Mouse (Mus musculus) ovary, adult 18-20 months (tissue): ENCODE results near the gene Cluh.

Experiments used
- DNase-seq: peaks from one replicate; pipeline ENCODE4 v3.0.0; 2022; ENCODE audit warnings: low spot score, mixed read lengths

The Cluh gene

GRCm38 (mm10) chr11:74648676-74649075 is 619 bp upstream of the Cluh start:
- no peak for DNase-seq

GRCm38 (mm10) chr11:74649647-74650551 is 604 bp downstream of the Cluh start:
- DNase-seq, result peak; percentile 48

- no peak for DNase-seq
Observed at GRCm38 (mm10) chr11:74650576-74651100, 1.3 kb downstream of the Cluh start.

- peak; percentile 62 for DNase-seq
Observed at GRCm38 (mm10) chr11:74652791-74653191, 3.5 kb downstream of the Cluh start.

- peak; percentile 77 for DNase-seq
Observed at GRCm38 (mm10) chr11:74653385-74653784, 4.1 kb downstream of the Cluh start.

GRCm38 (mm10) chr11:74655941-74656340 is 6.6 kb downstream of the Cluh start:
- DNase-seq, result no peak

- DNase-seq, result no peak
Observed at GRCm38 (mm10) chr11:74660336-74660735, 11.0 kb downstream of the Cluh start.

- DNase-seq, result no peak
Observed at GRCm38 (mm10) chr11:74661641-74662040, 12.3 kb downstream of the Cluh start.

- DNase-seq, result no peak
Observed at GRCm38 (mm10) chr11:74662221-74662620, 12.9 kb downstream of the Cluh start.

- no peak for DNase-seq
Observed at GRCm38 (mm10) chr11:74664279-74664678, 15.0 kb downstream of the Cluh start.

- DNase-seq, result no peak
Observed at GRCm38 (mm10) chr11:74664906-74665305, 15.6 kb downstream of the Cluh start.

- no peak for DNase-seq
Observed at GRCm38 (mm10) chr11:74665631-74666283, 16.5 kb downstream of the Cluh start.

GRCm38 (mm10) chr11:74666284-74666652 is 17.0 kb downstream of the Cluh start:
- no peak for DNase-seq

GRCm38 (mm10) chr11:74666776-74667581 is 17.7 kb downstream of the Cluh start:
- DNase-seq, result no peak

GRCm38 (mm10) chr11:74667582-74668010 is 18.3 kb downstream of the Cluh start:
- DNase-seq, result no peak

GRCm38 (mm10) chr11:74668466-74668865 is 19.2 kb downstream of the Cluh start:
- DNase-seq, result no peak

GRCm38 (mm10) chr11:74668971-74669370 is 19.7 kb downstream of the Cluh start:
- DNase-seq, result no peak

- no peak for DNase-seq
Observed at GRCm38 (mm10) chr11:74670151-74670550, 20.9 kb downstream of the Cluh start.

- DNase-seq, result no peak
Observed at GRCm38 (mm10) chr11:74671013-74671412, 21.7 kb downstream of the Cluh start.

- no peak for DNase-seq
Observed at GRCm38 (mm10) chr11:74671839-74672238, 22.5 kb downstream of the Cluh start.

- DNase-seq, result no peak
Observed at GRCm38 (mm10) chr11:74672901-74673513, 23.7 kb downstream of the Cluh start.

- DNase-seq, result no peak
Observed at GRCm38 (mm10) chr11:74673561-74673960, 24.3 kb downstream of the Cluh start.
